Mouse (Mus musculus): ENCODE measurements around the gene Arpc4. TPM values are rescaled to one million over a fixed set of nuclear protein-coding genes. Genes with fewer than 3 reads are reported as not detected.
"Not testable (repeated sequence)": the region's sequence is repeated elsewhere in the genome, so short reads cannot be mapped to it uniquely, and the experiment has no call there.

Gene Arpc4
- 87.2 and 94.8 TPM in 2 replicates for polyA plus RNA-seq (2012; rRNA removed)

DNA sequence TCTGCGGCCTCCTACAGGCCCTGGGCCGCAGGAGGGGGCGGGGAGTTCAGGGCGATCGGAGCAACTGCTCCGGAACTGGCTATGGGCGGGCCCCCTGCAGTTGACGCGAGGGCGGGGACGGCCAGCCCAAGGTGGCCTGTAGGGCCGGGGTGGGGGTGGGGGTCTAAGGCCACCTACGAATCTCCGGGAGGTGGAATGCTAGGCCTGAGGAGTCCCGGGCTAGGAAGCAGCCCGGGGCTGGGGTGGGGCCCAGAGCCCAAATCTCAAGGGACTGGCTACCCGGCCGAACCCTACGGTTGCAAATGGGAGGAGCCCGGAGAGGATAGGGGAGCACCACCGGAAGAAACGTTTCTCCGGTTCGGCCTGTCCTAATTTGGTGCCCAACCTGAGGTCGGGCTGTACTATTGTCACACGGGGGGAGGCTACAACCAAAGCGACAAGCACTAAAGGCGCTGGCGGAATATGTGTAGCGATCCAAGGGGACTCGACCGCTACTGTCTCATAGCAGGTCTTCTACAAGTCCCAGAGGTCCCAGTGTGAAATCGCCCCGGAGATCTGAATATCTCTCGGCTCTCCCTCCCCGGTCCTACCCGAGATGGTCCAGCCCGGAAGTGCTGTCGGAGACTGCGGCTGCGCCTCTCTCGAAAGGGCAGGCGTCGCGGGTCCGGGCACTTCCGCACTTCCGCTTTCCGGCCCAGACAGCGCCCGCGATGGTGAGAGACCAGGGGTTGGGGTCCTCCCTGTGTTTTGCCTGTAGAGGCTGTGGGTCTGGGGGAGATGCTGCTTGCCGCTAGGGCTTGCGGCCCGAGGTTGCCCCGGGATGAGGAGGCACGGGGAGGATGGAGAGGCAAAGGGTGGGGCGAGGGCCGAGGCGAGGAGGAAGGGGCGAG is at the start of gene Arpc4, which contains the start of gene Tada3:
Arpc4 (plus strand) TSS at position 620 of the 890 bp plus-strand sequence.
Tada3 (minus strand) TSS at position 388 of the 890 bp plus-strand sequence.
- H3K4me3 ChIP-seq (ENCODE audit: extremely low read depth, insufficient read depth, insufficient read length) = peak within 1 kb of the TSS; percentile 96
- DNase-seq (ENCODE audit: low read depth in 1 of 2, low spot score in 2 of 2) = peak; percentile 88 to 96
- peak; percentile 85 for TF ChIP-seq POLR2A (IDR thresholded peaks at IDR 0.05; ENCODE audit: low read depth, low read length)
- no peak for TF ChIP-seq CTCF (IDR thresholded peaks at IDR 0.05; ENCODE audit: extremely low read depth, insufficient read depth, insufficient read length, insufficient replicate concordance)
- H3K27me3 ChIP-seq (ENCODE audit: control insufficient read depth, insufficient read depth, low read length) = no peaks in the 10 kb centered on the region
- H3K4me1 ChIP-seq (ENCODE audit: control insufficient read depth, insufficient read depth, insufficient read length) = peaks cover 2% of the 10 kb centered on the region; the same call in 1 of the 2 replicates
- WGBS = 2% methylated on average over 61 of the region's 61 CpGs
- peaks cover 32% of the 10 kb centered on the region for H3K36me3 ChIP-seq (ENCODE audit: control insufficient read depth, insufficient read depth, low read length)
- peak within 1 kb of the TSS; percentile 97 for H3K27ac ChIP-seq (ENCODE audit: insufficient read depth, low read length)

- no peaks in the 10 kb centered on the region for H3K27me3 ChIP-seq (ENCODE audit: control insufficient read depth, insufficient read depth, low read length)
- peaks cover 13% of the 10 kb centered on the region for H3K36me3 ChIP-seq (ENCODE audit: control insufficient read depth, insufficient read depth, low read length)
- no peak overlapping the region for H3K4me3 ChIP-seq (ENCODE audit: extremely low read depth, insufficient read depth, insufficient read length)
- WGBS = 90% methylated on average over 1 of the region's 1 CpGs
- DNase-seq (ENCODE audit: low read depth in 1 of 2, low spot score in 2 of 2) = no peak
- no peak overlapping the region for H3K27ac ChIP-seq (ENCODE audit: insufficient read depth, low read length)
- TF ChIP-seq CTCF (IDR thresholded peaks at IDR 0.05; ENCODE audit: extremely low read depth, insufficient read depth, insufficient read length, insufficient replicate concordance) (no peak), POLR2A (IDR thresholded peaks at IDR 0.05; ENCODE audit: low read depth, low read length) (no peak)
- H3K4me1 ChIP-seq (ENCODE audit: control insufficient read depth, insufficient read depth, insufficient read length) = peaks cover 6% of the 10 kb centered on the region; the same call in 1 of the 2 replicates
Observed at GRCm38 (mm10) chr6:113329396-113329795, 48.5 kb upstream of the Arpc4 start.

DNA sequence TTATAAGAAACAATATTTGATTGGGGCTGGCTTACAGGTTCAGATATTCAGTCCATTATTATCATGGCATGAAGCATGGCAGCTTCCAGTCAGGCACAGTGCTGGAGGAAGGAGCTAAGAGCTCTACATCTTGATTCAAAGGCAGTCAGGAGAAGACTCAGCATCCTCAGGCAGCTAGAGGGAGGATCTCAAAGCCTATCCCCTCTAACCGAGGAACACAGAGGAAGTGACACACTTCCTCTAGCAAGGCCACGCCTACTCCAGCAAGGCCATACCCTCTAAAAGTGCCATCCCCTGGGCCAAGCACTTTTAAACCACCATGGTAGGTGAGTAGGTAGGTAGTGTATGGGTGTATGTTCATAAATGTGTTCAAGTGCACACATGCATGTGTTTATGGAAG is 47.4 kb upstream of the Arpc4 start:
- no peak overlapping the region for H3K4me3 ChIP-seq (ENCODE audit: extremely low read depth, insufficient read depth, insufficient read length)
- no peaks in the 10 kb centered on the region for H3K27me3 ChIP-seq (ENCODE audit: control insufficient read depth, insufficient read depth, low read length)
- DNase-seq (ENCODE audit: low read depth in 1 of 2, low spot score in 2 of 2) = peak; percentile 44 to 47
- H3K4me1 ChIP-seq (ENCODE audit: control insufficient read depth, insufficient read depth, insufficient read length) = peaks cover 6% of the 10 kb centered on the region; the same call in 1 of the 2 replicates
- 5% methylated on average over 2 of the region's 2 CpGs for WGBS
- peak overlapping the region; percentile 46; the same call in 1 of the 2 replicates for H3K27ac ChIP-seq (ENCODE audit: insufficient read depth, low read length)
- TF ChIP-seq CTCF (IDR thresholded peaks at IDR 0.05; ENCODE audit: extremely low read depth, insufficient read depth, insufficient read length, insufficient replicate concordance) (no peak), POLR2A (IDR thresholded peaks at IDR 0.05; ENCODE audit: low read depth, low read length) (no peak; the same call in 1 of the 2 replicates)
- peaks cover 12% of the 10 kb centered on the region for H3K36me3 ChIP-seq (ENCODE audit: control insufficient read depth, insufficient read depth, low read length)

- no peak overlapping the region for H3K27ac ChIP-seq (ENCODE audit: insufficient read depth, low read length)
- no peak for DNase-seq (ENCODE audit: low read depth in 1 of 2, low spot score in 2 of 2)
- no peak overlapping the region for H3K4me3 ChIP-seq (ENCODE audit: extremely low read depth, insufficient read depth, insufficient read length)
- 96% methylated on average over 11 of the region's 11 CpGs for WGBS
- no peak for TF ChIP-seq CTCF (IDR thresholded peaks at IDR 0.05; ENCODE audit: extremely low read depth, insufficient read depth, insufficient read length, insufficient replicate concordance)
- no peak for TF ChIP-seq POLR2A (IDR thresholded peaks at IDR 0.05; ENCODE audit: low read depth, low read length)
- H3K36me3 ChIP-seq (ENCODE audit: control insufficient read depth, insufficient read depth, low read length) = peaks cover 14% of the 10 kb centered on the region
- peaks cover 5% of the 10 kb centered on the region; the same call in 1 of the 2 replicates for H3K4me1 ChIP-seq (ENCODE audit: control insufficient read depth, insufficient read depth, insufficient read length)
- H3K27me3 ChIP-seq (ENCODE audit: control insufficient read depth, insufficient read depth, low read length) = no peaks in the 10 kb centered on the region
Observed at GRCm38 (mm10) chr6:113331721-113332120, 46.2 kb upstream of the Arpc4 start.

- not testable (repeated sequence) for H3K4me3 ChIP-seq (ENCODE audit: extremely low read depth, insufficient read depth, insufficient read length)
Observed at GRCm38 (mm10) chr6:113332734-113333133, 45.2 kb upstream of the Arpc4 start.

DNA sequence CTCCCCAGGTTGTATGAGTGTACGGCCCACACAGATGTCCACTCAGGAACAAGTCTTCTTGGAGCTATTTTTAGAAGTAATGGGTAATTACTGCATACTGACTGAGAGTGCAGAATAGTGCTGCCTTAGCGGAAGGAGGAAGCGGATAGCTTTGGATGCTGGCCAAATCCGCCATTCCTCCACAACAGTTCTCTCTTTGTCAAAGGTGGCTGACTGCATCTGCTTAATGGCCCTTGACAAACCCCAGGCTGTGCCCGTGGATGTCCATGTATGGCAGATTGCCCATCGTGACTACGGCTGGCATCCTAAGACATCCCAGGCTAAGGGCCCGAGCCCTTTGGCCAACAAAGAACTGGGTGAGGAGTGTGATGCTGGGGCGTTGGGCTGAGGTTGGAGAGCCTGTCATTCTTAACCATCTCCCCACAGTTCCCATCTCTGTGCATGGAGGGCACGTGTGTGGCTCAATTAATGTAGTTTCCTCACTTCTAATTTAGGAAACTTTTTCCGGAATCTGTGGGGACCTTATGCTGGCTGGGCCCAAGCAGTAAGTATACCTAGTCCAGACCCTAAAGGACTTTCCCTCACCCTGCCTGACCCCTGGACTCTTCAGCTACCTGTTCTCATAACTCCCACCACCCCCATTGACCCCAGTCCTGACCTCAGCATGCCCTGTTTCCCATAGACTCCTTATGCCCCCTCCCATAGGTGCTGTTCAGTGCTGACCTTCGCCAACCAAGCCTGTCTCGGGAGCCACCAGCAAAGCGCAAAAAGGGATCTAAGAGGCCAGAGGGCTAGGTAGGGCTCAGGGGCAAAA is 44.6 kb upstream of the Arpc4 start:
- no peak for TF ChIP-seq CTCF (IDR thresholded peaks at IDR 0.05; ENCODE audit: extremely low read depth, insufficient read depth, insufficient read length, insufficient replicate concordance)
- TF ChIP-seq POLR2A (IDR thresholded peaks at IDR 0.05; ENCODE audit: low read depth, low read length) = no peak
- peaks cover 5% of the 10 kb centered on the region; the same call in 1 of the 2 replicates for H3K4me1 ChIP-seq (ENCODE audit: control insufficient read depth, insufficient read depth, insufficient read length)
- 88% methylated on average over 14 of the region's 14 CpGs for WGBS
- no peak overlapping the region for H3K4me3 ChIP-seq (ENCODE audit: extremely low read depth, insufficient read depth, insufficient read length)
- H3K27ac ChIP-seq (ENCODE audit: insufficient read depth, low read length) = 0 out of 2 replicates have a peak overlapping the region, but pooled peaks have one; percentile 0
- no peaks in the 10 kb centered on the region for H3K27me3 ChIP-seq (ENCODE audit: control insufficient read depth, insufficient read depth, low read length)
- H3K36me3 ChIP-seq (ENCODE audit: control insufficient read depth, insufficient read depth, low read length) = peaks cover 14% of the 10 kb centered on the region
- DNase-seq (ENCODE audit: low read depth in 1 of 2, low spot score in 2 of 2) = no peak

More at GRCm38 (mm10) chr6:113332734-113333133, 45.2 kb upstream of the Arpc4 start:
- peaks cover 14% of the 10 kb centered on the region for H3K36me3 ChIP-seq (ENCODE audit: control insufficient read depth, insufficient read depth, low read length)
- H3K27me3 ChIP-seq (ENCODE audit: control insufficient read depth, insufficient read depth, low read length); H3K27ac ChIP-seq (ENCODE audit: insufficient read depth, low read length); H3K4me1 ChIP-seq (ENCODE audit: control insufficient read depth, insufficient read depth, insufficient read length); DNase-seq (ENCODE audit: low read depth in 1 of 2, low spot score in 2 of 2): not testable (repeated sequence)
- 78% methylated on average over 6 of the region's 6 CpGs for WGBS

Measured in spleen, adult 2 months (tissue).